Mouse (Mus musculus) Muller cell, postnatal 12 days (primary cell): Measurements from ENCODE around the gene Gm21083.
"Not testable (repeated sequence)": the region's sequence is repeated elsewhere in the genome, so short reads cannot be mapped to it uniquely, and the experiment has no call there.

Experiments
- DNase-seq: peaks from one replicate; pipeline ENCODE4 v3.0.0-alpha.2; 2015; ENCODE audit errors: inconsistent ontology term

Gm21083 gene

GRCm38 (mm10) chr5:15577033-15577432 is at the start of gene Gm21083:
Gene Gm21083, plus strand, starts transcription at chr5:15577333.
- not testable (repeated sequence) for DNase-seq

GRCm38 (mm10) chr5:15529122-15529521 is 48.0 kb upstream of the Gm21083 start, which contains the start of gene Gm21190:
Gene Gm21190, minus strand, starts transcription at chr5:15529222.
- DNase-seq: not testable (repeated sequence)

GRCm38 (mm10) chr5:15548642-15549041 is 28.5 kb upstream of the Gm21083 start:
- DNase-seq: not testable (repeated sequence)

GRCm38 (mm10) chr5:15549134-15549533 is 28.0 kb upstream of the Gm21083 start:
- not testable (repeated sequence) for DNase-seq

- DNase-seq: not testable (repeated sequence)
Observed at GRCm38 (mm10) chr5:15549606-15550005, 27.5 kb upstream of the Gm21083 start.

- DNase-seq: not testable (repeated sequence)
Observed at GRCm38 (mm10) chr5:15558654-15559053, 18.5 kb upstream of the Gm21083 start.

GRCm38 (mm10) chr5:15561425-15562264 is 15.5 kb upstream of the Gm21083 start:
- not testable (repeated sequence) for DNase-seq

GRCm38 (mm10) chr5:15573735-15574134 is 3.4 kb upstream of the Gm21083 start:
- DNase-seq: not testable (repeated sequence)

GRCm38 (mm10) chr5:15586351-15586750 is 9.2 kb downstream of the Gm21083 start:
- DNase-seq: not testable (repeated sequence)

- DNase-seq: peak; percentile 8
Observed at GRCm38 (mm10) chr5:15588291-15588690, 11.2 kb downstream of the Gm21083 start.

- DNase-seq: not testable (repeated sequence)
Observed at GRCm38 (mm10) chr5:15590635-15591034, 13.5 kb downstream of the Gm21083 start.

- not testable (repeated sequence) for DNase-seq
Observed at GRCm38 (mm10) chr5:15591577-15591976, 14.4 kb downstream of the Gm21083 start.

GRCm38 (mm10) chr5:15598831-15599230 is 21.7 kb downstream of the Gm21083 start:
- not testable (repeated sequence) for DNase-seq

- DNase-seq: not testable (repeated sequence)
Observed at GRCm38 (mm10) chr5:15600342-15600741, 23.2 kb downstream of the Gm21083 start.

GRCm38 (mm10) chr5:15601481-15601880 is 24.3 kb downstream of the Gm21083 start:
- not testable (repeated sequence) for DNase-seq

- not testable (repeated sequence) for DNase-seq
Observed at GRCm38 (mm10) chr5:15601960-15602359, 24.8 kb downstream of the Gm21083 start.

GRCm38 (mm10) chr5:15602424-15602947 is 25.4 kb downstream of the Gm21083 start:
- not testable (repeated sequence) for DNase-seq

GRCm38 (mm10) chr5:15603008-15603407 is 25.9 kb downstream of the Gm21083 start:
- not testable (repeated sequence) for DNase-seq

- not testable (repeated sequence) for DNase-seq
Observed at GRCm38 (mm10) chr5:15603585-15603984, 26.5 kb downstream of the Gm21083 start.

GRCm38 (mm10) chr5:15606677-15607076 is 29.5 kb downstream of the Gm21083 start:
- DNase-seq: not testable (repeated sequence)

GRCm38 (mm10) chr5:15610695-15611094 is 33.6 kb downstream of the Gm21083 start:
- DNase-seq: not testable (repeated sequence)

- DNase-seq: not testable (repeated sequence)
Observed at GRCm38 (mm10) chr5:15616195-15616594, 39.1 kb downstream of the Gm21083 start.

- not testable (repeated sequence) for DNase-seq
Observed at GRCm38 (mm10) chr5:15618764-15619163, 41.6 kb downstream of the Gm21083 start, which contains the start of gene Speer4d. Gene Speer4d, plus strand, starts transcription at chr5:15619064.
